Mouse (Mus musculus) T-helper 17 cell (primary cell): Measurements from ENCODE around the gene Polr2m.

Experiments used
- in situ Hi-C, 2 experiments: fragments of 300-600 bp; cut with MboI, MseI; formaldehyde crosslinking; loops; 1 replicate in 1 of 2; 2 replicates in 1 of 2; pipeline ENCODE4 v1.15.1; 2025; ENCODE audit warnings: high pct_unique_total_duplicates in 2 of 2

Polr2m gene

DNA sequence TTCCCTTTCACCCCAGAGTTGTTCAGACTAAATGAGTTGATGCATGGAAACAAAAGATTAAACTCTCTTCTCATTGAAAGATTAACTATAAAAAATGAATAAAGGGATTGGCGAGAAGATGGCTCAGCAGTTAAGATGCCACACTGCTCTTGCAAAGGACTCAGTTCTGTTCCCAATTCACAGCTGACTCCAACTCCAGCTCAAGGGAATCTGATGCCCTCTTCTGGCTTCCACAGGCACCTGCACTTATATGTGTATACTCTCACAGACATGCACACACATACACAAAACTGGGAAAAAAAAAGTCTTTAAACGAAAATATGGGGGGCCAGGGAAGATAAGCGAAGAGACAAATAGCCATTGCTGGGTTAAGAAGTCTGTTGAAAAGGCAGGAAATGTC is 9.1 kb downstream of the Polr2m start:
- in situ Hi-C loops = no loop called here

DNA sequence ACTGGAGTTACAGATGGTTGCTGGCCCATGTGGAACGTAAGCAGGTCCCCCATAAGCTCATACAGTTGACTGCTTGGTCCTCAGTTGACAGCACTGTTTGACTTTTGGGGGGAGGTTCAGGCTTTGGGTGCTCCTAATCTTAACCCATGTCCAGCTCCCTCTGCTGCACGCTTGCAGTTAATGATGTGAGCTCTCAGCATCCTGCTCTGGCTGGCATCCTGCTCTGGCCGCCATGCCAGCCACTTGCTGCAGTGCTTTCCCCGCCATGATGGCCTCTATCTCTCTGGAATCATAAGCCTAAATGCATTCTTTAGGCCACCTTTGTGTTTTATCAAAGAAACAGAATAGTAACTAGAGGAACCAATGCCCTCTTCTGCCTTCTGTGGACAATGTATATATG is 10.2 kb downstream of the Polr2m start:
- in situ Hi-C loops = no loop called here

DNA sequence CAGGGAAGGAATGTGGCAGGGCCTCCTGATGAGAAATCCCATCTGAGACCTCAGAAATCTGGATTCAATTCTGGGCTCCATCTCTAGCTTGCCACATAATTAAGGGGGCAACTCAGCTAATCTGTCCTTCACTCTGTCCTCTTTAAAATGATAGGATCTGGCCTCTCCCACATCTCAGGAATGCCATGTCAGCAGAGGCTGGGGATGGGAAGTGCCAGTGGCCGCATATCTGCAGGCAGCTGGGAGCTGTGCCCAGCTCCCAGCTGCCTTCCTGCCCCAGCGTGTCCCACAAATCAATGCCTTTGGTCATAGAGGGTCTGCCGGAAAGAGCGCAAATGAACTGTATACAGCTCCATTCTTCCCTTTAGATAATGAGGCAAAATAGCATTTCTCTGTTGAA is 18.3 kb downstream of the Polr2m start:
- in situ Hi-C loops = loop anchor here in 1 of 2 experiments (5.0 kb wide), 1 partner anchor 85 kb away; no protein-coding TSS in a partner anchor

DNA sequence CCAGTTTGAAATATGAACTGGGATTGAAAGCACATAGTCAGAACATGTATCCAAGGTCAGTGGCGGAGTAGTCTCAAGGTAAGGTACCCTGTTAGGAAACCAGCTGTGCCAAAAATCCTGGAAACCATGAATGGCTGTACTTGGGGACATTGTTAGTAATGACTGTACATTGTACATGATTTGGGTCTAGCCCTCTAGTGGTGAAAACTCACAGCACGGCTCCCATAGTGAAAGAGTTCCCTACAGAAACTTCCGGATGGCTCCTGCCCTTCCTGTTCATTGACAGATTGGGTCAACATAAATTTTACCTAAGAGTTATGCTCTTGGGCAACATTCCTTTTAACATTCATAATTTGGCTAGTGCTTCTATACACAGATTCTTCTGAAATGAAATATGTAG is 19.6 kb downstream of the Polr2m start:
- in situ Hi-C loops = loop anchor here in 1 of 2 experiments (5.0 kb wide), 1 partner anchor 84 kb away; no protein-coding TSS in a partner anchor

DNA sequence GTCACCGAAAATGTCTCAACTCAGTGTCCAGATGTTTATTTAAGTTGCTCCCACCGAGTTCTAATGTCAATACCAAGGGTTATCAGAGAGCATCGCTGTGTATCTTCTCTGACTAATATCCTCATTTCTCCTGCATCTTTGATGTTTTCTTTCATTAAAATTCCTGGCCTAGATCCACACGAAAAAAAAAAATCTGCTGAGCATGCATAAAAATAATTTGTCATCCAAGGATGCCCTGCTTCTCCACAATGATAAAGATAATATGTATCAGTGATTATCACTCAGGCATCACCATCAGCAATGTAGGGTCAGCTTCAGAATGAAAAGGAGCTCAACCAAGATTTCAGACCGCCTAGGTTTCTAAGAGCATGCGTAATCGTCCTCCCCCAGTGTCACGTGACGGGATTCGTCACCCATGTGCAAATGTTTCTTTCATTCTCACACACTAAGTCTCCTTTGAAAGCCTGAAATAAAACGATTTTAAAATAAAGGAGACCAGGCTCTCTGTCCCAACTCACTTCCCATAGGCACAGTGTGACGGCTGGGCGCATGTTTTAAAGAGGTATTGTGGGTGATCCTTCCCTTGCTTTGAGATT is 22.6 kb downstream of the Polr2m start:
- in situ Hi-C loops = no loop called here

DNA sequence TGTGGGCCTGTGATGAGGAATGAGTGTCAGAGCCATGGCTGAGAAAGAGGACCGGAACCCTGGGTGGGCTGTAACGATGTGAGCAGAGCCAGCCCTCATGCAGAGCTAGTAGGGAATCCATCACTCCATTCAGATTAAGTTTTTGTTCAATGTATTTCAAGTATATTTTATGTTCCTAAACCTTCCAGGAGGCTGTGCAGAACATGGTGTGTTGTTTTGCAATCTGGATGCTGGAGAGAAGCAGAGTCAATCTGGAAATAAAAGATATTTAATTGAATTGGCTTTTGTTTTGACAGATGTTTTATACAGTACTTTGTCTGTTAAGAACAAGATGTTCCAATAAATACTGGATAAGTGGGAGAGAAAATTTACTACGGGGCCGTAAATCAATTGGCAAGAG is 29.0 kb downstream of the Polr2m start:
- in situ Hi-C loops = loop anchor here in 1 of 2 experiments (10.0 kb wide), 1 partner anchor 922 kb away; no protein-coding TSS in a partner anchor

DNA sequence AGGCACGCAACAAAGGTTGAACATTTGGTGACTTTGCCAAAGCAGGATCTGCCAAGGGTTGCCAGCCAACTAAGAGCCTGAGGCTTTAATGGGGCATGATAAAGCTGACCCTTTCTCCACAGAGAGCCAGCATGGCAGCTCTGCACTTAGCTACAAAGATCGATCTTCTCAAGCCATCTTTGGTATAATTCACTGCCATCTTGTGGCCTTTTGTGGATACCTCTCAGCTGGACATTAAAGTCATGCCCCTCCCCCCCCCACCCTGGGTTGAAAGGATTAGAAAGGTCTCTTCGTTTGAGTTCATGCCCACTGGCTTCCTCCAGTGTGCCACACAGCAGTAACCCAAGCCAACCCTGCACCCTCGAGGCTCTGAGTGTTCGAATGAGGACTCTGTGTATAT is 31.8 kb downstream of the Polr2m start:
- in situ Hi-C loops = loop anchor here (5.0 to 10.0 kb wide), 3 partner anchors 47 to 919 kb away; no protein-coding TSS in a partner anchor

DNA sequence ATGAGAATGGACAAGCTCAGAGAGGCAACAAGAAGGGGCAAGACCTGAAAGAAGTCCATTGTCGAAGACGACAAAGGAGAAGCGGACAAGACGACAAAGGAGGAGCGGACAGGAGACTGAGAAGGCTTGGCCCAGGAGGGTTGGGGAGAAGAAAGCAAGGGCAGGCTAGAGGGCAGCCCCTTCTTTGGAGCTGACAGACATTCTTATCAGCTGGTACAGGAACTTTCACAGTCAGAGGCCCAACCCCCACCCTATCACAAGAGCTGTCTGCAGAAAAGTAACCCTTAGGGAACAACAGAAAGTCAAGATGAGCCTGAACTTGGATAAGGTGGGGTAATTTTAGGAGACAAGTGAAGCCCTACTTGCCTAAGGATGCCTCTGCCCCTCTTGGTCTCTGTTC is 32.4 kb downstream of the Polr2m start:
- in situ Hi-C loops = loop anchor here (5.0 to 10.0 kb wide), 3 partner anchors 46 to 919 kb away; no protein-coding TSS in a partner anchor

DNA sequence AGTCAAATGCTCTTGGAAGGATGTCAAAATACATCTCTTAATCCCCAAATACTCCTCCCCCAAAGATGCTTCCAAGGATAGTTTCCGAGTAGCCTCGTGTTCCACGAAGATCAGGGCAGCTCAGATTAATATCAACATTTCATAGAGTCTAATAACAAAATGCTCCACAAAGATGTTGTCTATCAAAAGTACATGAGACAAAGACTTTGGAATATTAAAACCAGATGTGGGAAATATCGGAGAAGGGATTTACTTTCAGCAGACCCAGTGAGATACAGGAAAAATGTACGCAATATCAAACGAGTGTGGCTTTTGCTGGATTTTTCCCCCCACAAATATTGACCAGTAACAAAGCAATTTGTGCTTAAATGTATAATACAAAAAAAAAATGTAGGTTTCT is 35.1 kb downstream of the Polr2m start:
- in situ Hi-C loops = loop anchor here (5.0 to 10.0 kb wide), 3 partner anchors 43 to 916 kb away; no protein-coding TSS in a partner anchor

DNA sequence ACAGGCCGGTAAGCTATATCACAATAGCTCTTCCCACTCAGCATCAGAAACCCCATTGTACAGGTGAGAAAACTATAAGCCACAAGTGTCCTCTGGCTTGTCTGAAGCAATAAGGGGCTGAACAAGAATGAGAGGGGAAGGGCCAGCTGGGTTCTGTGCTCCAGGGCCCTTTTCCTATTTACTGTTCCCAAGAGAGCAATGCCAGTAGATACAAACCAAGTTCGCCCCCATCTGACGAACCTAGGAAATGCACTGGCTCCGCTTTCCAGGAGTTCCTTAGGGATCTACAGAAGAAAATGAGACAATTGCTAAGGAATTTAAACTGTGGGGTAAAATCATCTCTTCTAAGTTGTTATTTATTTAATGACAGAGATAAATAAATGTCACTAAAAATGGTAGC is 38.2 kb downstream of the Polr2m start:
- in situ Hi-C loops = no loop called here

DNA sequence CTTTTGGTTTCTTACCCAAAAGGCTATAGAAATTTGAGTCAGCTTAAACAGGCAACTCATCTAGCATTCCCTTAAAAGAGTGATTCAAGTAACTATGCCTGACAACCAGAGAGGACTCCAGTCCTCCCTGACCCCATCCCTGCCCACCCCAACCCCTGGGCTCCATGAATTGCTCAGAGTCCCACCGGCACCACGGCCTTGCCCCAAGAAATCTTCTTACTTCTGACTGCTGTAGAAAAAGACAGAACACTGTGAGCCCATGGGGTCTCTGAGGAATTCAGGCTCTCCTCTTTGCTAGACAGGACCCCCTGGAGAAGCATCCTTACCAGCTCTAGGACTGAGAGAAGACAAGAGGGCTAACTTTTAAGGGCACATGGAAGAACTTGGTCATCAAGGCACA is 40.4 kb downstream of the Polr2m start:
- in situ Hi-C loops = no loop called here

DNA sequence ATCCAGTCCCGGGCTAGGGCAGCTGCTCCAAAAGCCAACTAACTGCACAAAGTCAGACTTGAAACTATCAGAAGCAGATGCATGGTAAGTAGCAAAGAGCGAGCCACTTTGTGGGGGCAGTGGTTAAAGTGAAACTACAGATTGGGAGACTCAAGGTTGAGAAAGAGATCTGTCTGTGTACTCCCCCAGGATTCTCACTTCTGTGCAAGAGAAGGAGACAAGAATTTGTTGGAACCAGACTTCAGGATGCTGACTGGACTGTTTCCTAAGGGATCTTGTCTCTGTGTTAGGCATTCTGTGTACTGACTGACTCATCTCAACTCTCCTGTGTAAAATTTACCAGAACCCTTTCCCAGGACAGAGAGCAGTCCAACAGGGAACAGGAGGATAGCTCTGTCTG is 47.6 kb downstream of the Polr2m start:
- in situ Hi-C loops = no loop called here
